Mouse (Mus musculus) embryonic facial prominence, embryonic 13.5 days (tissue): ENCODE data around the gene Cnih3. TPM values are rescaled to one million over a fixed set of nuclear protein-coding genes. Genes with fewer than 3 reads are reported as not detected.

Experiments used
- ATAC-seq: fragments of 200-750 bp; cut with Nextera tagmentation; 2 replicates; pipeline ENCODE4 v1.8.0; 2017; ENCODE audit warnings: low read depth; ENCODE audit not compliant: insufficient number of reproducible peaks, insufficient read depth, low FRiP score, low TSS enrichment
- H3K27ac ChIP-seq: fragments of 300-500 bp; sonication (generic); 2 replicates; pipeline ENCODE4 v1.5.1; 2015; ENCODE audit warnings: moderate library complexity, mild to moderate bottlenecking, inconsistent platforms
- H3K27me3 ChIP-seq: fragments of 300-500 bp; sonication (generic); 2 replicates; pipeline ENCODE4 v1.6.1; 2015; ENCODE audit warnings: mild to moderate bottlenecking, inconsistent platforms
- H3K36me3 ChIP-seq: fragments of 300-500 bp; sonication (generic); 2 replicates; pipeline ENCODE4 v1.6.1; 2015; ENCODE audit warnings: mild to moderate bottlenecking, inconsistent platforms
- H3K4me1 ChIP-seq: fragments of 300-500 bp; sonication (generic); 2 replicates; pipeline ENCODE4 v1.6.1; 2015; ENCODE audit warnings: inconsistent platforms
- H3K4me2 ChIP-seq: fragments of 300-500 bp; sonication (generic); 2 replicates; pipeline ENCODE4 v1.6.1; 2015; ENCODE audit warnings: moderate library complexity, mild to moderate bottlenecking, inconsistent platforms
- H3K4me3 ChIP-seq: fragments of 300-500 bp; sonication (generic); 2 replicates; pipeline ENCODE4 v1.5.1; 2015; ENCODE audit warnings: mild to moderate bottlenecking, inconsistent platforms
- H3K9ac ChIP-seq: fragments of 300-500 bp; sonication (generic); 2 replicates; pipeline ENCODE4 v1.6.1; 2015; ENCODE audit warnings: mild to moderate bottlenecking, inconsistent platforms
- H3K9me3 ChIP-seq: fragments of 300-500 bp; sonication (generic); 2 replicates; pipeline ENCODE4 v1.6.1; 2016; ENCODE audit warnings: inconsistent platforms
- WGBS: fragments of 180-500 bp; shearing (Covaris S2); methylation state at CpG from one replicate; pipeline ENCODE4 v1.1.7; 2015; ENCODE audit warnings: mixed read lengths; 5-methylcytosine and 5-hydroxymethylcytosine counted together
- polyA plus RNA-seq: library from polyadenylated mRNA; unstranded; fragments of >200 nt; fragmentation: Nextera tagmentation; extraction: Ambion mirVana; gene quantifications from 2 replicates; pipeline ENCODE4 v1.2.1, GENCODE M21; 2015

Cnih3 gene
- polyA plus RNA-seq, 1 experiment from 2014 or later, result 0.97 TPM

GRCm38 (mm10) chr1:181459431-181460105, 107.1 kb downstream of the Cnih3 start:
- peaks cover 12% of the 10 kb centered on the region for H3K4me1 ChIP-seq
- no peaks in the 10 kb centered on the region for H3K9me3 ChIP-seq
- H3K36me3 ChIP-seq, result no peaks in the 10 kb centered on the region
- 82% methylated on average over 7 of the region's 7 CpGs for WGBS
- H3K4me3 ChIP-seq, result no peak overlapping the region
- no peaks in the 10 kb centered on the region for H3K27me3 ChIP-seq
- H3K27ac ChIP-seq, result no peak overlapping the region
- H3K9ac ChIP-seq, result no peak overlapping the region
- no peak overlapping the region for H3K4me2 ChIP-seq
- ATAC-seq, result no peak

GRCm38 (mm10) chr1:181460283-181460682, 107.9 kb downstream of the Cnih3 start:
- no peaks in the 10 kb centered on the region for H3K36me3 ChIP-seq
- ATAC-seq, result no peak
- WGBS, result 69% methylated on average over 2 of the region's 2 CpGs
- H3K27me3 ChIP-seq, result no peaks in the 10 kb centered on the region
- peaks cover 15% of the 10 kb centered on the region for H3K4me1 ChIP-seq
- H3K4me3 ChIP-seq, result no peak overlapping the region
- H3K9me3 ChIP-seq, result no peaks in the 10 kb centered on the region
- H3K4me2 ChIP-seq, result no peak overlapping the region
- no peak overlapping the region for H3K9ac ChIP-seq
- H3K27ac ChIP-seq, result no peak overlapping the region

- no peak overlapping the region for H3K9ac ChIP-seq
- no peak overlapping the region for H3K4me2 ChIP-seq
- WGBS, result 63% methylated on average over 8 of the region's 8 CpGs
- H3K27ac ChIP-seq, result 0 out of 2 replicates have a peak overlapping the region, but pooled peaks have one; percentile 22
- ATAC-seq, result no peak
- H3K9me3 ChIP-seq, result no peaks in the 10 kb centered on the region
- H3K4me1 ChIP-seq, result peaks cover 18% of the 10 kb centered on the region
- no peaks in the 10 kb centered on the region for H3K27me3 ChIP-seq
- H3K36me3 ChIP-seq, result no peaks in the 10 kb centered on the region
- H3K4me3 ChIP-seq, result no peak overlapping the region
These were observed 109.1 kb downstream of the Cnih3 start for GRCm38 (mm10) chr1:181461484-181461883.

GRCm38 (mm10) chr1:181462051-181462905, 109.8 kb downstream of the Cnih3 start:
- Histone ChIP-seq H3K9ac (no peak overlapping the region), H3K4me1 (peaks cover 24% of the 10 kb centered on the region), H3K9me3 (no peaks in the 10 kb centered on the region), H3K27ac (0 out of 2 replicates have a peak overlapping the region, but pooled peaks have one; percentile 22), H3K4me3 (no peak overlapping the region), H3K27me3 (no peaks in the 10 kb centered on the region), H3K4me2 (no peak overlapping the region), H3K36me3 (no peaks in the 10 kb centered on the region)
- 57% methylated on average over 8 of the region's 8 CpGs for WGBS
- ATAC-seq, result no peak

GRCm38 (mm10) chr1:181462906-181463179, 110.4 kb downstream of the Cnih3 start:
- H3K4me3 ChIP-seq, result no peak overlapping the region
- ATAC-seq, result no peak
- H3K9me3 ChIP-seq, result no peaks in the 10 kb centered on the region
- no peaks in the 10 kb centered on the region for H3K36me3 ChIP-seq
- no peaks in the 10 kb centered on the region for H3K27me3 ChIP-seq
- H3K4me1 ChIP-seq, result peaks cover 24% of the 10 kb centered on the region
- H3K4me2 ChIP-seq, result no peak overlapping the region
- 77% methylated on average over 6 of the region's 6 CpGs for WGBS
- no peak overlapping the region for H3K27ac ChIP-seq
- H3K9ac ChIP-seq, result no peak overlapping the region

- 53% methylated on average over 5 of the region's 5 CpGs for WGBS
- no peak for ATAC-seq
- Histone ChIP-seq H3K27me3 (no peaks in the 10 kb centered on the region), H3K36me3 (no peaks in the 10 kb centered on the region), H3K9ac (no peak overlapping the region), H3K9me3 (no peaks in the 10 kb centered on the region), H3K4me3 (no peak overlapping the region), H3K4me1 (peaks cover 24% of the 10 kb centered on the region), H3K4me2 (no peak overlapping the region), H3K27ac (no peak overlapping the region)
These were observed 112.6 kb downstream of the Cnih3 start for GRCm38 (mm10) chr1:181465027-181465426.

- H3K27ac ChIP-seq, result no peak overlapping the region
- WGBS, result 87% methylated on average over 6 of the region's 6 CpGs
These were observed 113.6 kb downstream of the Cnih3 start for GRCm38 (mm10) chr1:181466040-181466439.

GRCm38 (mm10) chr1:181466601-181467320, 114.3 kb downstream of the Cnih3 start:
- WGBS, result 74% methylated on average over 17 of the region's 17 CpGs
- Histone ChIP-seq H3K9me3 (peaks cover 10% of the 10 kb centered on the region), H3K4me3 (no peak overlapping the region), H3K4me2 (no peak overlapping the region), H3K27ac (no peak overlapping the region), H3K9ac (no peak overlapping the region), H3K4me1 (peaks cover 19% of the 10 kb centered on the region), H3K36me3 (no peaks in the 10 kb centered on the region), H3K27me3 (no peaks in the 10 kb centered on the region)
- ATAC-seq, result no peak

More at GRCm38 (mm10) chr1:181466040-181466439, 113.6 kb downstream of the Cnih3 start:
- peaks cover 3% of the 10 kb centered on the region; the same call in 1 of the 2 replicates for H3K9me3 ChIP-seq
- H3K27me3 ChIP-seq, result no peaks in the 10 kb centered on the region
- no peak overlapping the region for H3K4me2 ChIP-seq
- ATAC-seq, result no peak
- H3K4me3 ChIP-seq, result no peak overlapping the region
- H3K36me3 ChIP-seq, result no peaks in the 10 kb centered on the region
- H3K4me1 ChIP-seq, result peaks cover 24% of the 10 kb centered on the region
- H3K9ac ChIP-seq, result no peak overlapping the region

GRCm38 (mm10) chr1:181467321-181467670, 114.9 kb downstream of the Cnih3 start:
- ATAC-seq, result no peak

GRCm38 (mm10) chr1:181469415-181469814, 117.0 kb downstream of the Cnih3 start:
- 61% methylated on average over 8 of the region's 8 CpGs for WGBS
- H3K4me3 ChIP-seq, result no peak overlapping the region
- no peaks in the 10 kb centered on the region for H3K36me3 ChIP-seq
- no peak overlapping the region for H3K9ac ChIP-seq
- no peak overlapping the region for H3K27ac ChIP-seq
- peaks cover 13% of the 10 kb centered on the region for H3K4me1 ChIP-seq
- H3K27me3 ChIP-seq, result no peaks in the 10 kb centered on the region
- no peak for ATAC-seq
- H3K4me2 ChIP-seq, result no peak overlapping the region
- peaks cover 11% of the 10 kb centered on the region for H3K9me3 ChIP-seq

More at GRCm38 (mm10) chr1:181467321-181467670, 114.9 kb downstream of the Cnih3 start:
- 85% methylated on average over 6 of the region's 6 CpGs for WGBS
- peaks cover 13% of the 10 kb centered on the region for H3K4me1 ChIP-seq
- H3K27me3 ChIP-seq, result no peaks in the 10 kb centered on the region
- H3K36me3 ChIP-seq, result no peaks in the 10 kb centered on the region
- H3K27ac ChIP-seq, result no peak overlapping the region
- peaks cover 11% of the 10 kb centered on the region for H3K9me3 ChIP-seq
- no peak overlapping the region for H3K9ac ChIP-seq
- no peak overlapping the region for H3K4me2 ChIP-seq
- H3K4me3 ChIP-seq, result no peak overlapping the region

GRCm38 (mm10) chr1:181476141-181476540, 123.7 kb downstream of the Cnih3 start:
- 78% methylated on average over 8 of the region's 8 CpGs for WGBS

More at GRCm38 (mm10) chr1:181476141-181476540, 123.7 kb downstream of the Cnih3 start:
- H3K9me3 ChIP-seq, result peaks cover 7% of the 10 kb centered on the region
- H3K4me2 ChIP-seq, result no peak overlapping the region
- no peak overlapping the region for H3K9ac ChIP-seq
- H3K4me3 ChIP-seq, result no peak overlapping the region
- no peak for ATAC-seq
- no peaks in the 10 kb centered on the region for H3K4me1 ChIP-seq
- H3K36me3 ChIP-seq, result no peaks in the 10 kb centered on the region
- H3K27ac ChIP-seq, result no peak overlapping the region
- H3K27me3 ChIP-seq, result no peaks in the 10 kb centered on the region
